Mouse (Mus musculus) cerebellum, adult 8-10 months (tissue): ENCODE results near the gene Suv39h2.

Experiments used
- DNase-seq: peaks from one replicate; pipeline ENCODE4 v3.0.0; 2022

The Suv39h2 gene

DNA sequence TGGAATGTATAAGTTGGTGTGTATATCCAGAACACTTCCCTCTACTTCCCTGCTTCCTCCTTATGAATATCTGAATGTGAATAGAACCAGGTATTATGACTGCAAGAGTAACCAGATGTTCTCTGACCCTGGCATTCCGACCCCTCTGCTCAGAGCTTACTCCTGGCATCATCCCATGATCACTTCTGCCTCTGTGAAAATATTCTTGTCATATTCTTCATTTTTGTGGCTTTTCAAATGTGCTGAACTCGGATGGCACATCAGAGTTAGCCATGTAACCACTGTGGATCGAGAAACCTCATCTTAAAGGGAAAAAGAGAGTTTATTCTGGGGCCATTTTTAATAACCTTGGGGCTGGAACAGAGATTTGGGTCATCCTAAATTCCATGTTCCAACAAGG is 52.3 kb downstream of the Suv39h2 start, which contains the start of gene Meig1:
Meig1 (minus strand) TSS at position 101 of the 400 bp plus-strand sequence.
- no peak for DNase-seq

DNA sequence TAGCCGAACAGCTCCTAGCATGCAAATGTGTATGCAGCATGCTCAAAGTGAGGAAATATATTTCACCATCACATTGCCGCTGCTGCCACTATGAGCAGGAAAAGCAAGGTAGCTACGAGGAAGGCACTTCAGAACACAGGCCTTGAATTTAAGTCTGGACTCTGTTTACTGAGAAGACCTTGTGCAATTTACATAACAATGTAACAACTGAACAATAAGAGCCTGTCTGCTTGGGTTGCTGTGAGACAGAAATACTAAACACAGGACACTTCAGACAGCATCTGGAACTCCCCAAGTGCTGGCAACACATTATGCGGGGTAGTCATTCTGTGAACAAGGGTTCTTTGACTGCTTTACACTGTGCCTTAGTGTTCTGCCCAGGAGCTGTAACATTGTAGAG is 54.7 kb downstream of the Suv39h2 start:
- no peak for DNase-seq

DNA sequence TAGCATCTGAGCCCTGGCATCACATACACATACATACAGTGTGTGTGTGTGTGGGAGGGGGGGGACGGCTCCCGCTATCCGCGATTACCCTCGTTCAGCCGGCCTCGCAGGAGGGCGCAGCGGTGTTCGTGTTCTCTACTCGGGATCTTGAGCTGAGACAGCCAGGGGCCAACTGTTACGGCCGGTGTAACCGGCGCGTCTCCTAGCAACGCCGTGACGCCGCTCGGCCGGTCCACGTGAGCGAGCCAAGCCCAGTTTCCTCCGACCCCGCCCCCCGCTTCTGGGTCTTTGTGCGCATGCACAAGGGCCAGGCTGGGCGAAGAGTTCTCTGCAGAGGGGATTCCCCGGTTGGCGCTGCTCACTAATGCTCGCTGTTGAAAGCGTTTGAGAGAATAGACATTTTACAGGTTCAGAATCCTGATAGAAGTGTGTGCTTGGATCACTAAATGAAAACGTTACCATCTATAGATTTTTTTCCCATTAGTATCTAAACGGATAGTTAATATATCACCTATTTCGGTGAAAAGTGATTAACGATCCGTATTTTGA is 55.9 kb downstream of the Suv39h2 start:
- peak; percentile 83 for DNase-seq

DNA sequence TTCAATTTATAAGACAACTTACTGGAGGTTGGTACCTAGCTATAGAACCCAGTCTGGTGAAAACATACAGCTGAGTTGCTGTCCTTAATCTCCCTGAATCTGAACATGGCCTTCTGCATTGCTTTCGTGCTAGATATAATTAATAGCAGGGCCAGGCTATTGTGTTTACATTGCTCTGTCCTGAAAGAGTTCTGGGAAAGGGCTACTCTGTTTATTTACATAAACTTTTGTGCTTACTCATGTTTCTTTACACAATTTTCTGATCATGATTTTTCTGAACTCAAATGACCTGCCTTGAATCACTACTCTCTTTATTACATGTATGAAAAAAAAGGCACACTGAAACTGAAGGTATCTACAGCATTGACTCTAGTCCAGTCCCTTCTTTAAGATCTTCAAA is 59.2 kb downstream of the Suv39h2 start:
- DNase-seq = no peak

DNA sequence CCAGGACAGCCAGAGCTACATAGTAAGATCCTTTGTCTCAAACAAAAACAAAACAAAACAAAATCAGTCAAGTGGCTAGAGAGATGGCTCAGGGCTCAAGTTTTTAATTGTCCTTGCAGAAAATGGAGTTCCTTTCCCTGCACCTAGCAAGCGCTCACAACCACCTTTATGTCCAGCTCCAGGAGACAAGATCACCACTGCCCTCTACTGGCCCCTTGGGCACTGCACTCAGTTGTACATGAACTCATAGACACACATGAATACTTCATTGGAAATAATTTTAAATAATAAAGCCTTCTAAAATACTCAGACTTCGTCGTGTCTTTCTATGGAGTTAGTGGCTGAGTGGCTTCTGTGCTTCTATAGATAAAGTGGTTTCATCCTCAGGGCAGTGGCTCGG is 60.6 kb downstream of the Suv39h2 start:
- peak; percentile 26 for DNase-seq

DNA sequence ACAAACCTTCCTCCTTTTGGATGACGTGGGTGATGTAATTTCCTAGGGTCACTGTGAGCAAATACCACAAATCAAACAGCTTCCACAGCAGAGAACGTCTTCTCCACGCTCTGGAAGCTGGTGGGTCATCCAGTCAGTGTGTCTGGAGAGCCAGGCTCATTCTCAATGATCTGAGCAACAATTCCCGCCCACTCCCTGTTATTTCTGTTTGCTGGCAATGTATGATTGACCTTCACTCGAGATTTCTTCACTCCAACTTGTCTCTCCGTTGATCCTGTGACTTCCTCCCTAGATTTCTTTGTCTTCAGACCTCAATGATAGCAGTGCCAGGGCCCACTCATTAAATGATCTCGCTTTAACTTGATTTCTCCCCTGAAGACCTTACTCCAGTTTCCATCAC is 67.1 kb downstream of the Suv39h2 start:
- DNase-seq = no peak

DNA sequence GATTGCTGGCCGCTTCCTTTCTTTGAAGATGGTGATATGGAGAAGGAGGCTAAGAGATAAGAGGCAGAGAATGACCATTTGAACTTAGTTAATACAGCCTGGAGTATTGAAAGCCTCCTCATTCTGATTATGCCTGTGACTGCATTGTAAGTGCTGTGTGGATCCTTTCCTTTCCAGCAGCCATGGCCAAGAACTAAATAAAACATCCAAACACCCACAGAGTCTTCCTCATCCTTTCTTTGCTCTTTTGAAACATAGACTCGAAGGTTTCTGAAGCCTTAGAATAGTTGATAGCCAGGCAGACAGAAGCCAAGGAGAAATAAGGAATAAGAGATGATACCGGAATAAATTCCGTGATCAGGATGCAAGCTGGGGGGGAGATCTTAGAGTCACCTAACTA is 68.8 kb downstream of the Suv39h2 start:
- DNase-seq = no peak
